Mouse (Mus musculus) stomach, postnatal 0 days (tissue): Measurements from ENCODE around the gene Eci2. TPM values are rescaled to one million over a fixed set of nuclear protein-coding genes. Genes with fewer than 3 reads are reported as not detected.

ENCODE experiments used
- ATAC-seq: fragments of 200-750 bp; cut with Nextera tagmentation; 2 replicates; pipeline ENCODE4 v1.8.0; 2017; ENCODE audit not compliant: low FRiP score, low TSS enrichment
- DNase-seq: peaks from one replicate; pipeline ENCODE4 v3.0.0-alpha.2; 2016; ENCODE audit warnings: low spot score
- H3K27ac ChIP-seq: fragments of 300-500 bp; sonication (generic); replicated peaks from 2 replicates; pipeline ENCODE4 v1.5.1; 2014; ENCODE audit warnings: mild to moderate bottlenecking, control low read depth
- H3K27me3 ChIP-seq: fragments of 300-500 bp; sonication (generic); 2 replicates; pipeline ENCODE4 v1.6.1; 2014; ENCODE audit warnings: low read length; ENCODE audit not compliant: control insufficient read depth, insufficient read depth
- H3K36me3 ChIP-seq: fragments of 300-500 bp; sonication (generic); 2 replicates; pipeline ENCODE4 v1.6.1; 2014; ENCODE audit warnings: low read length, mixed read lengths; ENCODE audit not compliant: control insufficient read depth, insufficient read depth
- H3K4me1 ChIP-seq: fragments of 300-500 bp; sonication (generic); replicated peaks from 2 replicates; pipeline ENCODE4 v1.6.1; 2014; ENCODE audit warnings: antibody characterized with exemption; ENCODE audit not compliant: control insufficient read depth, insufficient read depth
- H3K4me2 ChIP-seq: fragments of 300-500 bp; sonication (generic); replicated peaks from 2 replicates; pipeline ENCODE4 v1.6.1; 2014; ENCODE audit warnings: low read depth, mild to moderate bottlenecking, control low read depth, moderate library complexity
- H3K4me3 ChIP-seq: fragments of 300-500 bp; sonication (generic); 2 replicates; pipeline ENCODE4 v1.5.1; 2014; ENCODE audit warnings: low read depth, low read length, control low read depth
- H3K9ac ChIP-seq: fragments of 300-500 bp; sonication (generic); 2 replicates; pipeline ENCODE4 v1.6.1; 2014; ENCODE audit warnings: mild to moderate bottlenecking, low read length, control low read depth, mixed read lengths
- H3K9me3 ChIP-seq: fragments of 300-500 bp; sonication (generic); 2 replicates; pipeline ENCODE4 v1.6.1; 2016; ENCODE audit warnings: low read length; ENCODE audit not compliant: control insufficient read depth
- CTCF ChIP-seq: IDR thresholded peaks from 2 replicates; pipeline ENCODE4 v1.5.1; 2016; ENCODE audit warnings: antibody characterized with exemption, low read depth, mild to moderate bottlenecking, moderate library complexity
- EP300 ChIP-seq: optimal IDR thresholded peaks from 2 replicates; pipeline ENCODE3; 2016; ENCODE audit warnings: antibody characterized with exemption
- WGBS: fragments of 180-500 bp; shearing (Covaris S2); extraction: QIAGEN DNeasy Blood & Tissue Kit; methylation state at CpG from one replicate; pipeline ENCODE4 v1.1.7; 2014; 5-methylcytosine and 5-hydroxymethylcytosine counted together
- polyA plus RNA-seq: library from polyadenylated mRNA; unstranded; fragments of >200 nt; fragmentation: Nextera tagmentation; extraction: Ambion mirVana; gene quantifications from 2 replicates; pipeline ENCODE4 v1.2.1, GENCODE M21; 2015

Eci2 gene
- polyA plus RNA-seq, 1 experiment from 2014 or later = 163 TPM

- no peaks in the 10 kb centered on the region for H3K27me3 ChIP-seq
- no peak overlapping the region for H3K9ac ChIP-seq
- no peaks in the 10 kb centered on the region for H3K9me3 ChIP-seq
- ATAC-seq (peak; percentile 45; the same call in 1 of the 2 replicates), DNase-seq (peak; percentile 29)
- H3K36me3 ChIP-seq = no peaks in the 10 kb centered on the region
- H3K4me2 ChIP-seq = no peak overlapping the region
- no peak overlapping the region for H3K27ac ChIP-seq
- 15% methylated on average over 5 of the region's 5 CpGs for WGBS
- H3K4me3 ChIP-seq = no peak overlapping the region
- TF ChIP-seq CTCF (no peak), EP300 (no peak)
- H3K4me1 ChIP-seq = no peaks in the 10 kb centered on the region
Observed at GRCm38 (mm10) chr13:35058145-35058544, 31.2 kb upstream of the Eci2 start.

- Histone ChIP-seq H3K9ac (no peak overlapping the region), H3K36me3 (no peaks in the 10 kb centered on the region), H3K4me2 (no peak overlapping the region), H3K4me3 (no peak overlapping the region), H3K4me1 (no peaks in the 10 kb centered on the region), H3K9me3 (no peaks in the 10 kb centered on the region), H3K27me3 (no peaks in the 10 kb centered on the region), H3K27ac (no peak overlapping the region)
- WGBS = 58% methylated on average over 5 of the region's 5 CpGs
- TF ChIP-seq EP300 (no peak), CTCF (no peak)
- DNase-seq (no peak), ATAC-seq (no peak)
Observed at GRCm38 (mm10) chr13:35036486-35036885, 9.6 kb upstream of the Eci2 start.

- WGBS = 62% methylated on average over 4 of the region's 4 CpGs
- no peaks in the 10 kb centered on the region for H3K4me1 ChIP-seq
- DNase-seq (no peak), ATAC-seq (no peak)
- H3K9ac ChIP-seq = no peak overlapping the region
- H3K36me3 ChIP-seq = no peaks in the 10 kb centered on the region
- H3K27me3 ChIP-seq = no peaks in the 10 kb centered on the region
- no peaks in the 10 kb centered on the region for H3K9me3 ChIP-seq
- H3K4me3 ChIP-seq = no peak overlapping the region
- TF ChIP-seq CTCF (no peak), EP300 (no peak)
- no peak overlapping the region for H3K4me2 ChIP-seq
- no peak overlapping the region for H3K27ac ChIP-seq
Observed at GRCm38 (mm10) chr13:35035731-35036130, 8.8 kb upstream of the Eci2 start.

GRCm38 (mm10) chr13:35033571-35033970 is 6.7 kb upstream of the Eci2 start:
- ATAC-seq (no peak), DNase-seq (no peak)
- no peak overlapping the region for H3K27ac ChIP-seq
- H3K9ac ChIP-seq = no peak overlapping the region
- no peak overlapping the region for H3K4me2 ChIP-seq
- TF ChIP-seq CTCF (no peak), EP300 (no peak)
- H3K4me1 ChIP-seq = no peaks in the 10 kb centered on the region
- no peak overlapping the region for H3K4me3 ChIP-seq
- no peaks in the 10 kb centered on the region for H3K9me3 ChIP-seq
- WGBS = 90% methylated on average over 4 of the region's 4 CpGs
- H3K36me3 ChIP-seq = no peaks in the 10 kb centered on the region
- H3K27me3 ChIP-seq = no peaks in the 10 kb centered on the region

GRCm38 (mm10) chr13:35031684-35032082 is 4.8 kb upstream of the Eci2 start:
- Histone ChIP-seq H3K36me3 (no peaks in the 10 kb centered on the region), H3K27ac (no peak overlapping the region), H3K27me3 (no peaks in the 10 kb centered on the region), H3K4me3 (no peak overlapping the region), H3K9ac (no peak overlapping the region), H3K4me1 (no peaks in the 10 kb centered on the region), H3K4me2 (no peak overlapping the region), H3K9me3 (no peaks in the 10 kb centered on the region)
- DNase-seq (no peak), ATAC-seq (no peak)
- TF ChIP-seq CTCF (peak; percentile 57), EP300 (no peak)
- WGBS = 76% methylated on average over 4 of the region's 4 CpGs

GRCm38 (mm10) chr13:35030979-35031683 is 4.2 kb upstream of the Eci2 start:
- Histone ChIP-seq H3K4me1 (no peaks in the 10 kb centered on the region), H3K27me3 (no peaks in the 10 kb centered on the region), H3K4me3 (no peak overlapping the region), H3K36me3 (no peaks in the 10 kb centered on the region), H3K27ac (no peak overlapping the region), H3K9ac (no peak overlapping the region), H3K9me3 (no peaks in the 10 kb centered on the region), H3K4me2 (no peak overlapping the region)
- no peak for ATAC-seq
- TF ChIP-seq EP300 = no peak
- peak; percentile 53 for TF ChIP-seq CTCF
- WGBS = 83% methylated on average over 7 of the region's 7 CpGs
- no peak for DNase-seq
